Mouse (Mus musculus) skeletal muscle tissue, postnatal 0 days (tissue): ENCODE measurements around the gene Cep295nl. TPM values are rescaled to one million over a fixed set of nuclear protein-coding genes. Genes with fewer than 3 reads are reported as not detected.

ENCODE experiments used
- polyA plus RNA-seq: library from polyadenylated mRNA; unstranded; fragments of >200 nt; fragmentation: Nextera tagmentation; extraction: Ambion mirVana; gene quantifications from 2 replicates; pipeline ENCODE4 v1.2.1, GENCODE M21; 2015

Gene Cep295nl
- 0.46 and 0.48 TPM in 2 replicates for polyA plus RNA-seq

GRCm38 (mm10) chr11:118342400-118342981 lies at the start of gene Cep295nl:
Gene Cep295nl (minus strand): TSS chr11:118342500.

GRCm38 (mm10) chr11:118355640-118356039 lies 13.3 kb upstream of the Cep295nl start, which contains the start of gene Timp2:
Gene Timp2 (minus strand): TSS chr11:118355740.

GRCm38 (mm10) chr11:118289999-118290889 lies 52.1 kb downstream of the Cep295nl start, which contains the start of gene Usp36:
Gene Usp36 (minus strand): TSS chr11:118290244.

Other genes with a start within 250 kb of the Cep295nl start
- 0.04 and 0.05 TPM in 2 replicates for gene Dnah17, start 211.9 kb downstream of the Cep295nl start, polyA plus RNA-seq
- 13.7 and 15.5 TPM in 2 replicates for gene Cyth1, start 93.9 kb downstream of the Cep295nl start, polyA plus RNA-seq
- gene Usp36, start 52.3 kb downstream of the Cep295nl start, polyA plus RNA-seq: 8.5 and 9.1 TPM in 2 replicates
- 72.6 and 75.5 TPM in 2 replicates for gene Timp2, start 13.2 kb upstream of the Cep295nl start, polyA plus RNA-seq
- 29.7 and 36.1 TPM in 2 replicates for gene Lgals3bp, start 59.6 kb upstream of the Cep295nl start, polyA plus RNA-seq
- 11.2 and 13.1 TPM in 2 replicates for gene Cant1, start 76.6 kb upstream of the Cep295nl start, polyA plus RNA-seq
- 7.6 and 10.2 TPM in 2 replicates for gene C1qtnf1, start 85.7 kb upstream of the Cep295nl start, polyA plus RNA-seq
- 4.2 and 5.3 TPM in 2 replicates for gene Engase, start 134.3 kb upstream of the Cep295nl start, polyA plus RNA-seq